Mouse (Mus musculus): Measurements from ENCODE around the gene Crkl.

DNA sequence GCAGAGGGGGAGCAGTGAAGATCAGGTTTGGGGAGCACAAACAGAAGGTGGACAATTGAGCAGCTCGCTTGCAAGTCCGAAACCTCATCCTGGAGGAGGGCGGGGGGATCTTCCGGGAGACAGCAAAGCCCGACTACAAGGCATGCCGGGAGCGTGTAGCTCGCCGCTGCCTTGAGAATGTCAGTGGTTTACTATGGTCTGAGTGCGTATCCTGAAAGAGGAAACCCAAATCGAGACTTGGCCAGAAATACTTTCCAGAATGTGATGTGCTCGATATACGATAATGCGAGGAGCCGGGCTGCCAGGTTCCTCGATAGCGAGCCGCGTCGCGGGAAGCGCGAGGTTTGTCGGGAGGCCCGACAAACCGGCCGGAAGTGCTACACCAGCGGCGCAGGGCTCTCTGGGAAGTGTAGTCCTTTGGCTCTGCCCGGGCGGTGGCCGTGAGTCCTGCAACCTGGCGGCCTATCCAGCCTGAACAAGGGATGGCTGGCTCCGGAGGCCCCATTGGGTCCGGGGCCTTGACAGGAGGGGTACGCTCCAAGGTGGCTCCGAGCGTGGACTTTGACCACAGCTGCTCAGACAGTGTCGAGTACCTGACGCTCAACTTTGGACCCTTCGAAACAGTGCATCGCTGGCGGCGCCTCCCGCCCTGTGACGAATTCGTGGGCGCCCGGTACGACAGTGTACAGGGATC is 56.9 kb downstream of the Crkl start, which contains the start of gene Lztr1:
- TF ChIP-seq CTCF (IDR thresholded peaks at IDR 0.05; ENCODE audit: low read depth) (no peak), EP300 (IDR thresholded peaks at IDR 0.05; ENCODE audit: low read depth) (no peak)

Measured in heart, postnatal 0 days (tissue).